Mouse (Mus musculus): ENCODE data around the gene Gm9833.
A peak's percentile ranks its signal among the peaks of the same experiment; 100 is the strongest.
"Not testable (repeated sequence)": the region's sequence is repeated elsewhere in the genome, so short reads cannot be mapped to it uniquely, and the experiment has no call there.

Gene Gm9833

GRCm38 (mm10) chr3:10087994-10088393 lies at the start of gene Gm9833:
TSS of gene Gm9833 (plus strand) at chr3:10088110.
- not testable (repeated sequence) for DNase-seq (ENCODE audit: low spot score in 2 of 2)

DNA sequence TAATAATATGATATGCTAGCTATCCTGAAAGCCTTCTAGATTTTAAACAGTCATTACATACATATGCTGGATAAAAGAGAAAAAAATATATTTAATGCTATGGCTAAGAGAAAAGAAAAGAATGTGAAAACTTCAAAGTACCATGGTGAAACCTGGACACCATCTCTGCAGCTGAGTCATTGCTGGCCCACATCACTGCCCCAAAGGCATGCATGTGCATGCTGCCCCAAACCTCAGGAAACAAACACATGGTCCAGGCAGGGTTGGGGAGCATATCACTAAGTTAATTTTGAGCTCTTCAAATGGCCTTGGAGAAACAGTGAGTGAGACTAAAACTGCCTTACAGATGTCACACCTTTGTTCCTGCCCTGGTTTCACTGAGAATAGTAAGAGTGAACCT lies 17.8 kb upstream of the Gm9833 start:
- no peak for DNase-seq (ENCODE audit: low spot score in 2 of 2)

DNA sequence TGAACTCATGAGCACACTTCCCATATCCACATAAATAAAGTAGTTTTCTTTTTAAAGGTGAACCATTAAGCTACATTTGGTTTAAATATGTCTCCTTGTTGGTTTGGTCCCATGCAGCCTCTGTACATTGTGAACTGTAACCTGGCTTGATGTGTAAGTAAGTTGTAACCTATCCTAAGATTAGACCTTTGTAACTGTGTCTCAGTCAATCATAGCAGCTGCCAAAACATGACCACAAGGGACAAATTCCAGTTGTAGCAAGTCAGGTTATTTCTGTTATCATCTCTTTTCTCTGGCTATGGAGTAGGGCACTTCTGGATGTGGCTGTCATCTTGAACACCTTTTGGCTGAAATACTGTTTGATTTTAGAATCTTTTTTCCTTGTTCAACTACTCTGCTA lies 12.1 kb upstream of the Gm9833 start:
- DNase-seq (ENCODE audit: low spot score in 2 of 2): no peak

DNA sequence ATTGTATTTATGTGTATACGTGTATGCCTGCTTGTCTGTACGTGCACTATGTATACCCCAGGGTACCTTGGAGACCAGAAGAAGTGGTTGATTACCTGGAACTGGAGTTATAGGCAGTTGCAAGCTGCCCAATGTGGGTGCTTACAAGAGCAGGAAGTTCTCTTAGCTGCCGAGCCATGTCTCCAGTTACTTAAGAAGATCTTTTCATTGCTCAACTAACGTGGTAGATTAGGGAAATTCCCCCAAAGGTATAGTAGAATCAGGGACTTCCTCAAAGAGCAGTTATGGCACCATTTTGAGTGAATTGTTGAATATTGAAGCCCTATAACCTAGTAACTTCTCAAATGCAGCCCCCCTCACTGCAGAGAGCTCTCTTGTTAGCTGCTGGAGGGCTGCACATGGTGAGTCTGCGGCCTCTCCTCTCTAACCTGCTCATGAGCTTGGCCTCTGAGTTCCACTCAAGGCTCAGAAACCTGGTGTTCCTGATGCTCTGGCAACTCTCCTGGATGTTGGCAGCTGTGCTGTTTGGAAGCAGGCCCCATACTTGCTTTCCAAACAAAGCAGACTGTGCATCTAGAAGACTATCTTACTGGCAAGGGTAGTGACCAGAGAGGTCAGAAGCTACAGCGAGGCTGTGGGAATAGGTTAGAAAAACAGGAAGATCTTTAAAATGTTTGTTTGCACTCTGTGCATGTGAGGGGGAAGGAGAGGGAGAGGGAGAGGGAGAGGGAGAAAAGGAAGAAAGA lies 10.6 kb upstream of the Gm9833 start:
- DNase-seq (ENCODE audit: low spot score in 2 of 2): no peak

- no peak for DNase-seq (ENCODE audit: low spot score in 2 of 2)
Measured at GRCm38 (mm10) chr3:10078113-10078512, 9.8 kb upstream of the Gm9833 start.

DNA sequence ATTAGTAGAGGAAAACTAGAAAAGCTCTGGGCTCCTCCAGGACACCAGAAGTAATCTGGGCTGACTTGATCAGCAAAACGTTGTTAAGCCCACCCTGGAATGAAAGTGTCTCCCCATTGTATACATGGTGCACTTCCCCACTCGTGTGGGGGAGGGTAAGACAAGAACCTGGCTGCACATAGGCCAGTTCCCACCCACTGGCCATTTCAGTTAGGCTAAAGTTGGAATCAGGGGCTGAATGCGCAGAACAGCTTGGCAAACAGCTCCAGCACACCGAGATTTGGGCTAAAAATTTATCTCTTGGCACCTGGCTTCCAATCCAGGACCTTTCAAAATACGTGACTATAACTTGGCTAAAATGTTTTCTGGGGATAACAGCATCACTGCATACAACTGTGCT lies 6.6 kb upstream of the Gm9833 start:
- no peak for DNase-seq (ENCODE audit: low spot score in 2 of 2)

DNA sequence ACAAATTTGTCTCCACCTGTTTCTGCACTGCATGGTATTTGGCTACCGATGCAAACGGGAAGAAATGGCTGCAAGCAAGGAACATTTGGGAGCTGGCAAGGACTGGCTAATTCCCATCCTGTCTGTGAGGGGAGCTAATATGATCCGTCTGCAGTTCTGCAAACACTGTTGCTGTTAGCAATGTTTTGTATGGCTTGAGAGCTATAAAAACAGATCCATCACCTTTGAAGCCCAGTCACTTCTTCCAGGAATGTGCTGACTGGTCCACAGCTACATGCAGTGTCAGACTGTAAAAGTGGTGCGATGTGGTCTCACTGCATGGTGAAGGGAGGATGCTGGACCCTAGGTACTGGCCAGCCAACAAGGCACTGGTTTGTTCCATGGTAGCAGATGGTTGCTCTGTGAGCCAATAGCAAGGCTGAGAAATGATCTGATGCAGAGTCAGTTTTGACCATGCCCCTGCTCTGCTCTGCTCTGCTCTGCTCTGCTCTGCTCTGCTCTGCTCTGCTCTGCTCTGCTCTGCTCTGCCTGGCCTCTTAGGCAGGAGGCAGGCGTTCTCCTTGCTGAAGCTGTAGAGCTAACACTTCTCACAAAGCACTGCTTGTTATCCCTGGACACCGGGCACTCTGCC lies 5.9 kb upstream of the Gm9833 start:
- DNase-seq (ENCODE audit: low spot score in 2 of 2): peak in 1 of 2 experiments; percentile 24

GRCm38 (mm10) chr3:10082545-10083062 lies 5.3 kb upstream of the Gm9833 start:
- no peak for DNase-seq (ENCODE audit: low spot score in 2 of 2)

- no peak for DNase-seq (ENCODE audit: low spot score in 2 of 2)
Measured at GRCm38 (mm10) chr3:10084102-10084501, 3.8 kb upstream of the Gm9833 start.

- DNase-seq (ENCODE audit: low spot score in 2 of 2): no peak
Measured at GRCm38 (mm10) chr3:10085396-10086119, 2.4 kb upstream of the Gm9833 start.

- DNase-seq (ENCODE audit: low spot score in 2 of 2): no peak
Measured at GRCm38 (mm10) chr3:10087511-10087910, 399 bp upstream of the Gm9833 start.

DNA sequence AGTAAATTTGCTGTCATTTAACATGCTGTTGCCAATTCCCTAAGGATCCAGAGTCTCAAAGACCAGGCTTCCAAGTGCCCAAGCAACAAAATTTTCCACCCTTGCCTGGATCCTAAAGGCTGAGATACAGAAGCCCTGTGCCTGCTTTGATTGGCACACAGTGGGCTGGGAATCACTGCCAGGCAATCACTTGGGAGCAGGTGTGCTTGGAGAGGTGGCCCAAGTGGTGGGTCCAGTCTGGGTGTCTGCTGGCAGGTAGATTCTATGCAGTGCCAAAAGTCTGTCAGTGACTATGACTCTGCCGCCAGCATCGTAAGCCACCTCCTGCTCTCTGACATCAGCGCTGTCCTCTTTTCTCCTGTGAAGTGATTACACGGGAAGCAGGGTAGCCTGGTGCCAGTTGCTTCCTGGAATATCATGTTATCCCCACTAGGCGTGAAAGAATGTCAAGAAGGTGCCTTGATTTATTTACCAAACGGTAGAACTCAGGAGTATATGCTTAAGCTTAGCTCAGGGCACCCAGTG lies 3.8 kb downstream of the Gm9833 start:
- DNase-seq (ENCODE audit: low spot score in 2 of 2): no peak

DNA sequence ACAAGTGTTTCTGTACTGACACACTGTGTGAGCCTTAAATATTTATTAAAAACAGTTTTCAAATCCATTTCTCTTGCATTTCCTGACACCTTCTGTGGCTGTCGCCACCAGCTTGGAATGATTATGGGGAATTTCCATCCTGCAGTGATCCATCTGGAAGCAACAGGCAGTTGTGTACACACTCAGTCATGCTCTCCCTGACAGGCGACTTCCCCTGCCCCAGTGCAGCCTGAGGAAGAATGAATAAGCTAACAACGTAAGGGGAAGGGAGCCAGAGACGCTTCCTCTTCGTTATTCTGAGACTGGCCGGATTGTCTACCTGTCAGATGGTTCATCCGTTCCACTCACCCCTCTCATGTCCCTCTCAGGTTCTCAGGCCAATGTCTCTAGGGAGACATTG lies 4.6 kb downstream of the Gm9833 start:
- no peak for DNase-seq (ENCODE audit: low spot score in 2 of 2)

DNA sequence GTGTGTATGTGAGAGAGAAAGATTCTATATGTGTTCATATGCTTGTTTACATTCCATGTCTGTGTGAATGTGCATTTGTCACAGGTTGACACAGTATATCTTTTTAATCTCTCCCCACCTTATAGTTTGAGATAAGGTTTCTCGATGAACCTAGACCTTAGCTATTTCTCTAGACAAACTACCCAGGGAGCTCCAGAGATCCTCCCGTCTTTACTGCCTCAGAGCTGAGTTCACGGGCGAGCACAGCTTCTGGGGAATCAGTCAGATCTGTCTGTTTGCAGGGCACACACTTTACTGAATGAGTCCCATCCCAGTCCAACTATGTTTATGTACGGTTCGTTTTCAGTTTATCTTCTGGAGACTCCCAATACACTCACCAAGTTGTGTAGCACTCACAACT lies 5.0 kb downstream of the Gm9833 start:
- no peak for DNase-seq (ENCODE audit: low spot score in 2 of 2)

DNA sequence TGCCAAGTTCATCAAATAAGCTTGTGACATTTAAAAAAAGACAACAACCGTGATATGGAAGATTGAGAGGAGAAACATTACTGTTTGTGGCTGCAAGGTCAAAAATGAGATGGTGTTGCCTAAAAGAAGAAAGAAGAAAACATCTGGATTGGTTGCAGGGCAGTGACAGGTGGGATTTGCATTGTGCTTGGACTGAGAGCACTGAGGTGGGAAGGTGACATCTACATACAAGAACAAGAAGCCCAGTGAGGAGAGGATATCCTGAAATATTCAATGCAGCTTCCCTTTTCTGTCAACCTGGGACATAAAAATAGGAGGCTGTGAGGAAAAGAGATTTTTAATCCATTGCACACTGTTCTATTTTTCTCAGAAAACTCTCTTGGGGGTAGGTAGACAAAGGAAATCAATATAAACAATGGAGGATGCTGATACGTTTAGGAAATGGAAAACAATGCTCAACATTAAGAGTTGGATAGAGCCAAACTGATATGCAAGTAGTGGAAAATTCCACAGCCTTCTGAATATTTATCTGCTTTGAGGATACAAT lies 7.2 kb downstream of the Gm9833 start:
- no peak for DNase-seq (ENCODE audit: low spot score in 2 of 2)

DNA sequence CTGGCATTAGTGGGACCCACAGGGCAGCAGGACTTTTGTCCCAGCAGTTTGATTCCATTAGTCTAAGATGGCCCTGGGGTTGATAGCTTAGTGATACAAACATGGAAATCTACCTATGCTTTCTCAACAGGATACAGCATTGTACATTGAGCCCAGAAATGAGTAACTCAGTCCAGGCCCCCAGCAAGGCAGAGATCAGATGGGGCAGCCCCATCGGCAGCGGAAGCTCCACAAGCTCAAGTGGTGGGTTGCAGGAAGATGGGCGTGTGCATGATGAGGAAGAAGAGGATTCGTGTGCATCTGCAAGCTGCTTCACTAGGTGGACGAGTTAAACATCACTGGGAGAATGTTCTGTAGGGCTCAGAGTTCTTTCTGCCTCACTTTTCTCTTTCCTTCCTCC lies 11.8 kb downstream of the Gm9833 start:
- no peak for DNase-seq (ENCODE audit: low spot score in 2 of 2)

GRCm38 (mm10) chr3:10111570-10111969 lies 23.7 kb downstream of the Gm9833 start:
- no peak for DNase-seq (ENCODE audit: low spot score in 2 of 2)

DNA sequence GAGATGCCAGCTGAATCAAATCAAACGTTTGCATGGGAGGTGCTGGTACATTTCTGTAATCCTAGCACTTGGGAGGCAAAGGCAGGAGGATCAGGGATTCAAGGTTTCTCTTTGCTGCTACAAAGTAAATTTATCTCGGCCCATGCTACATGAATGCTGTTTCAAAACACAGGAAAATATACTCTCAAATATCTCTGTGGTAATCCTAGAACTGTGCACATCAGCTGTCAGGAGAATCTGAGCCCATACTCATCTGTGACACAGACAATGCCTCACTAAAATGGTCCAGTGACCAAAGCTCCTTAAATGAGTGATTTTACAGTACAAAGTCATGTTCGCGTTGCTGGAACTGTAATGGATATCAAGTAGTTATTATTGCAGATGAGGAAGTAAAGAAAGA lies 24.3 kb downstream of the Gm9833 start:
- no peak for DNase-seq (ENCODE audit: low spot score in 2 of 2)

DNA sequence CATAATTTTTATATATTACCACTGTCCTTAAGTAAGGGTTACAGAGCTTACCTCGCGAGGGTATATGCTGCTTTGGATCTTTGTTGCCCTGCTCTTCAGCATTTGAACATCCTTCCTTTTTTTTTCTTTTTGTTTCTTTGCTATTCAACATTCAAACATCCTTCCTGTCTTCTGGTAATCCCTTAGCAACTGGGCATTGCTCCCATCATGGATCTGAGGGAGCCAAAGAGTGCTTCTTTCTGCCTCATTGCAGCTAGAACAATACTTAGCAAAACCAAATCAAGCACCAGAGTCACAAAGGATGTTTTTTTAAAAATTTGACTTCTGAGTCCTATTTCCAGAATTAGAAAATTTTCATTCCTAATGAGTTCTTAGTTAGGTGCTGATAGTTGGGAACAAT lies 24.8 kb downstream of the Gm9833 start:
- DNase-seq (ENCODE audit: low spot score in 2 of 2): no peak

- no peak for DNase-seq (ENCODE audit: low spot score in 2 of 2)
Measured at GRCm38 (mm10) chr3:10116531-10116930, 28.6 kb downstream of the Gm9833 start.

DNA sequence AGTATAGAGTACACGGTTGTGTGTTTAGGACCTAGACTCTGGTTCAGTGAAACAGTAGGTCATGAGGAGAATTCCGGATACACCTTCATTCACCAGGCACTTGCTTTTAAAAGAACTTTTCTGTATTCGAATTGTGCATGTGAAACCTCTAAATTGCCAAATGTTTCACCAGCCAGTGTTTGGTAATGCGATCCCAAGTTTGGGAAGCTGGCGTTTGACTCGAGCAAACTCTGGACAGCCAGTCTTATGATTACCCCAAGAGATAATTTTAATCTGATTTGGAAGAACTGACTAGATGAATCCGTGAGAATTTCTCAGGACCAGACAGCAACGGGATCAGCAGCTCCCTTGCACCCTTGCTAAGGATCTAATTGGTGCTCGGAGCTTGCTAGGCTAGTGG lies 33.3 kb downstream of the Gm9833 start:
- no peak for DNase-seq (ENCODE audit: low spot score in 2 of 2)

All from right cerebral cortex, adult 2 months (tissue).